Mouse (Mus musculus): ENCODE measurements around the gene Capn15. TPM values are rescaled to one million over a fixed set of nuclear protein-coding genes. Genes with fewer than 3 reads are reported as not detected.
A peak's percentile ranks its signal among the peaks of the same experiment; 100 is the strongest.

The Capn15 gene
- total RNA-seq, 2 experiments from 2014 or later = 53.9 to 59.3 TPM

GRCm38 (mm10) chr17:25913186-25913876, 72.3 kb downstream of the Capn15 start:
- TF ChIP-seq CTCF (IDR thresholded peaks at IDR 0.05) = no peak
- Histone ChIP-seq H3K4me3 (peak overlapping the region; percentile 5; the same call in 1 of the 2 replicates), H3K27ac (peak overlapping the region; percentile 77)
- peak; percentile 70 for DNase-seq (ENCODE audit: extremely low spot score in 1 of 2, low spot score in 2 of 2)
- intact Hi-C loops (cut with DNase I) = no loop called here

- H3K4me3 ChIP-seq = no peak overlapping the region
- DNase-seq (ENCODE audit: extremely low spot score in 1 of 2, low spot score in 2 of 2) = no peak
- no peak for TF ChIP-seq CTCF (IDR thresholded peaks at IDR 0.05)
- H3K27ac ChIP-seq = peak overlapping the region; percentile 72
- intact Hi-C loops (cut with DNase I) = no loop called here
Measured at GRCm38 (mm10) chr17:25911816-25912215, 73.8 kb downstream of the Capn15 start.

Other genes with a start within 250 kb of the Capn15 start
- under 1 TPM; 0.45 to 0.47 TPM for gene Mslnl, start 249.8 kb downstream of the Capn15 start, total RNA-seq (2021)
- 1 to 10 TPM; 3.1 to 3.9 TPM for gene Msln, start 231.4 kb downstream of the Capn15 start, total RNA-seq (2021)
- 10 to 100 TPM; 32.4 to 33.2 TPM for gene Narfl, start 212.0 kb downstream of the Capn15 start, total RNA-seq (2021)
- gene Haghl, start 200.1 kb downstream of the Capn15 start, total RNA-seq (2021) = 100 to 1,000 TPM; 112 to 123 TPM
- gene Ccdc78, start 199.2 kb downstream of the Capn15 start, total RNA-seq (2021) = not detected
- gene Fam173a, start 192.9 kb downstream of the Capn15 start, total RNA-seq (2021) = 10 to 100 TPM; 84.9 to 85.1 TPM
- gene AC134908.4, start 190.1 kb downstream of the Capn15 start, total RNA-seq (2021) = 1 to 10 TPM in 1 of 2 experiments, not detected in 1; 1.4 TPM
- gene Metrn, start 188.7 kb downstream of the Capn15 start, total RNA-seq (2021) = 10 to 100 TPM; 72.3 to 88.2 TPM
- gene Fbxl16, start 176.7 kb downstream of the Capn15 start, total RNA-seq (2021) = 100 to 1,000 TPM; 644 to 656 TPM
- gene Wdr24, start 162.2 kb downstream of the Capn15 start, total RNA-seq (2021) = 10 to 100 TPM; 26.8 to 30.9 TPM
- gene Jmjd8, start 156.9 kb downstream of the Capn15 start, total RNA-seq (2021) = 10 to 100 TPM; 55.1 to 55.6 TPM
- 100 to 1,000 TPM; 162 to 171 TPM for gene Stub1, start 152.4 kb downstream of the Capn15 start, total RNA-seq (2021)
- gene Rhbdl1, start 148.5 kb downstream of the Capn15 start, total RNA-seq (2021) = 10 to 100 TPM; 36.3 to 39.6 TPM
- gene Gm20683, start 144.0 kb downstream of the Capn15 start, total RNA-seq (2021) = 10 to 100 TPM; 23.0 to 25.1 TPM
- 100 to 1,000 TPM; 103 to 105 TPM for gene Rhot2, start 140.9 kb downstream of the Capn15 start, total RNA-seq (2021)
- 10 to 100 TPM; 34.9 to 36.8 TPM for gene Wdr90, start 124.3 kb downstream of the Capn15 start, total RNA-seq (2021)
- 10 to 100 TPM; 17.8 to 25.7 TPM for gene Mcrip2, start 117.0 kb downstream of the Capn15 start, total RNA-seq (2021)
- 10 to 100 TPM; 37.8 to 38.1 TPM for gene Mettl26, start 110.7 kb downstream of the Capn15 start, total RNA-seq (2021)
- 1 to 10 TPM; 1.7 TPM for gene Wfikkn1, start 104.9 kb downstream of the Capn15 start, total RNA-seq (2021)
- gene Rab40c, start 66.1 kb downstream of the Capn15 start, total RNA-seq (2021) = 10 to 100 TPM; 46.4 to 47.2 TPM
- gene Pigq, start 40.9 kb downstream of the Capn15 start, total RNA-seq (2021) = 100 to 1,000 TPM in 1 of 2 experiments, 10 to 100 TPM in 1; 96.5 to 118 TPM
- under 1 TPM; 0.20 to 0.87 TPM for gene Nhlrc4, start 40.8 kb downstream of the Capn15 start, total RNA-seq (2021)
- under 1 TPM; 0.26 to 0.27 TPM for gene A930017K11Rik, start 33.2 kb downstream of the Capn15 start, total RNA-seq (2021)
- gene Rab11fip3, start 83.8 kb upstream of the Capn15 start, total RNA-seq (2021) = 100 to 1,000 TPM; 114 to 119 TPM
- 10 to 100 TPM; 28.5 to 31.5 TPM for gene Decr2, start 104.5 kb upstream of the Capn15 start, total RNA-seq (2021)
- 1 to 10 TPM; 3.6 to 4.2 TPM for gene Nme4, start 109.8 kb upstream of the Capn15 start, total RNA-seq (2021)
- 10 to 100 TPM; 14.3 to 14.7 TPM for gene Tmem8, start 127.5 kb upstream of the Capn15 start, total RNA-seq (2021)
- gene Mrpl28, start 137.7 kb upstream of the Capn15 start, total RNA-seq (2021) = 10 to 100 TPM; 67.8 to 68.0 TPM
- gene Axin1, start 152.9 kb upstream of the Capn15 start, total RNA-seq (2021) = 10 to 100 TPM; 25.9 to 29.7 TPM
- 1 to 10 TPM in 1 of 2 experiments, under 1 TPM in 1; 0.59 to 1.0 TPM for gene Pdia2, start 213.3 kb upstream of the Capn15 start, total RNA-seq (2021)
- 10 to 100 TPM; 41.9 to 52.7 TPM for gene Rgs11, start 217.2 kb upstream of the Capn15 start, total RNA-seq (2021)
- 10 to 100 TPM; 94.3 to 95.0 TPM for gene Arhgdig, start 222.0 kb upstream of the Capn15 start, total RNA-seq (2021)

All from left cerebral cortex, adult 2 months (tissue).